Mouse (Mus musculus): ENCODE data around the gene Id1. TPM values are rescaled to one million over a fixed set of nuclear protein-coding genes. Genes with fewer than 3 reads are reported as not detected.

Gene Id1
- total RNA-seq, 2 experiments from 2014 or later = 19.5 to 22.3 TPM

DNA sequence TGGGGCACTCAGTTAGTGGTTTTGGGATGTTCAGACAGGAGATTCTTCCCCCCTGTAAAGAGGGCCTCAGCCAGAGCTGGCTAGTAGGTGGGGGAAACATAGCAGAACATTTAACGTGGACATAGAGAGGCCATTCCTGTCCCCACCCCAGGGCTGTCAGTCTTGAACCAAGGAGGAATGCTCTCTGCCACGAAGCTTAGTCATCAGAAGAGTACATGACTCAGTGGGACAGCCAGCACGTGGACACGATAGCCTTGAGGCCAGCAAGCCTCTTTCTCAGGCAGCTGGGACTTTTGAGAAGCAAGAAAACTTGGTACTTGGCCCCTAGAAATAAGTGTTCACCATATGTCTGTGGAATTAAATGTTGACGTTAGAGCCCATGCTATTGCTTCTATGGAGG, 46.6 kb downstream of the Id1 start:
- DNase-seq (ENCODE audit: low spot score in 2 of 2) = no peak

GRCm38 (mm10) chr2:152783241-152783640, 47.2 kb downstream of the Id1 start:
- DNase-seq (ENCODE audit: low spot score in 2 of 2) = no peak

DNA sequence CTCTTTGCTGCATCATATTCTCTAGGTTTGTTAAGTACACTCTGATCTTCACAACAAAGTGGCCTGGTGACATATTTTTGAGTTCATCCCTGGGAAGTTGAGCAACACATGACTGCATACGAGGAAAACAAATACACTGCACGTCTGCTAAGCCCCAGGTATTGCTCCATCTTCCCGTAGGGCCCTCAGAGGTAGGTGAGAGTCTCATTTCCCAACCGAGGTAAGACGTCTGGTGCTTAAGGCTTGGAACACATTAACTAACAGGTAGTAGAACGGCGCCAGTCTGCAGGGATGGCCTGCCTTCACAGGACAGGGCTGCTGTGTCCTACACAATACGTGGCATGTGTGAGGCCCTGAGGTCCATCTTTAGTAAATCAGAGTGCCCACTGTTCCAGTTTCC, 48.6 kb downstream of the Id1 start:
- DNase-seq (ENCODE audit: low spot score in 2 of 2) = no peak

DNA sequence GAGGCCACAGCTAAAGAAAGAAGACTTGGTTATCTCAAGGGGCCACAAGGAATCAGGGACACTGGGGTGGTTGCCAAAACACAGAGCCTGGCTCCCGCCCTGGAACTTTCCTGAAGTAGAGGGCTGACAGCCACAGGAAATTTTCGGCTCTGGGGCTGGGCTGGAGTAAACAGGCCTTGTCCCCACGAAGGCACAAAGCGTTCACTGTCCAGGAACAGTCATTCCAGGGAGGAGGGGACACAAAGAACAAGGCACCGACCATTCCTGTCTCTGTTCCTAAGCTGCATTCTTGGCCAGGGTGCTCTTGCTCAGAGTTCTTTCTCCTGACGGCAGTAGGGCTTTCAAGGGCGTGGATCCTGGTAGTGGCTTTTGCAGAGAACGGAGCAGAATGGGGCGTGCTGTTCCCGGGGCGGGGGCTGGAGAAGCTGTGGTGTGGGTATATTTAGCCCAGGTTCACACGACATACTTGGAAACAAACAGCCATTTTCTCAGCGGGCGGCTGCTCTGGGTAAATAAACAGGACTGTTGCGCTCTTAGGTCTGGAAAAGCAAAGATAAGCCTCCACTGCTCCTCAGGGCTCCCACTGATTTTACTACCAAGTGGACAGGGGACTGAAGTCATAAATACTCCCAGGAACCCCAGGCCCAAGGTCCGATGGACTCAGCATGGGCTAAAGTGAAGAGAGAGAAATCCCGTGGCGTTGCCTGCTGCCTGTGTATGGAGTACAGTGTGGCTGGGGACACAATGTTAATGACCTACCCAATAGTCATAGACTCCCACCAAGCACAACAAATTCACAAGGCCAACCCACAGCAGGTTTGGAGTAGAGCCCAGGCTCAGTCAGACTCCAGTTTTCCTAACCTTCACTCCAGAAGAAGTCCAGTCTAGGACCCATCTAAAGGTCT, 49.6 kb downstream of the Id1 start:
- DNase-seq (ENCODE audit: low spot score in 2 of 2) = peak; percentile 71 to 94

Small RNA genes within 50 kb of the gene (microRNA-seq; reads per million reads assigned to microRNA genes)
- 0 reads per million in 2 experiments for gene Gm23802

Other genes with a start within 250 kb of the Id1 start
- gene Defb22, start 246.1 kb upstream of the Id1 start, total RNA-seq (2021) = not detected
- not detected for gene Defb26, start 224.6 kb upstream of the Id1 start, total RNA-seq (2021)
- not detected for gene Defb28, start 218.0 kb upstream of the Id1 start, total RNA-seq (2021)
- not detected for gene Defb29, start 196.2 kb upstream of the Id1 start, total RNA-seq (2021)
- gene Gm17416, start 166.9 kb upstream of the Id1 start, total RNA-seq (2021) = not detected
- not detected for gene Defb21, start 163.5 kb upstream of the Id1 start, total RNA-seq (2021)
- gene Defb19, start 155.9 kb upstream of the Id1 start, total RNA-seq (2021) = not detected
- gene Defb45, start 136.9 kb upstream of the Id1 start, total RNA-seq (2021) = not detected
- not detected for gene Defb36, start 131.9 kb upstream of the Id1 start, total RNA-seq (2021)
- gene Defb25, start 113.2 kb upstream of the Id1 start, total RNA-seq (2021) = not detected
- under 1 TPM; 0.74 to 0.79 TPM for gene Rem1, start 109.3 kb upstream of the Id1 start, total RNA-seq (2021)
- gene H13, start 66.8 kb upstream of the Id1 start, total RNA-seq (2021) = 10 to 100 TPM; 75.0 to 76.0 TPM
- 10 to 100 TPM; 18.3 to 19.2 TPM for gene Mcts2, start 49.2 kb upstream of the Id1 start, total RNA-seq (2021)
- 1 to 10 TPM; 1.1 to 2.3 TPM for gene Cox4i2, start 17.9 kb downstream of the Id1 start, total RNA-seq (2021)
- gene Bcl2l1, start 95.5 kb downstream of the Id1 start, total RNA-seq (2021) = 100 to 1,000 TPM; 134 to 146 TPM
- 1 to 10 TPM; 1.6 to 1.9 TPM for gene Tpx2, start 111.7 kb downstream of the Id1 start, total RNA-seq (2021)
- gene Mylk2, start 175.1 kb downstream of the Id1 start, total RNA-seq (2021) = not detected
- under 1 TPM; 0.58 to 0.89 TPM for gene Foxs1, start 197.0 kb downstream of the Id1 start, total RNA-seq (2021)
- gene Dusp15, start 215.4 kb downstream of the Id1 start, total RNA-seq (2021) = 10 to 100 TPM in 1 of 2 experiments, 1 to 10 TPM in 1; 10.0 to 10.8 TPM
- gene Ttll9, start 226.2 kb downstream of the Id1 start, total RNA-seq (2021) = 1 to 10 TPM in 1 of 2 experiments, under 1 TPM in 1; 0.94 to 1.3 TPM

All from layer of hippocampus, adult 18-20 months (tissue).